Mouse (Mus musculus) olfactory bulb, adult 2 months (tissue): ENCODE results near the gene Atp23. TPM values are rescaled to one million over a fixed set of nuclear protein-coding genes. Genes with fewer than 3 reads are reported as not detected.
A peak's percentile ranks its signal among the peaks of the same experiment; 100 is the strongest.

ENCODE experiments used
- H3K27ac ChIP-seq: fragments of 200-500 bp; 2 replicates; pipeline ENCODE4 v1.5.1; 2012; ENCODE audit warnings: low read depth, low read length; ENCODE audit not compliant: insufficient read depth
- H3K4me1 ChIP-seq: fragments of 200-500 bp; 2 replicates; pipeline ENCODE4 v1.6.1; 2012; ENCODE audit warnings: low read length; ENCODE audit not compliant: control insufficient read depth, insufficient read depth
- H3K4me3 ChIP-seq: fragments of 200-500 bp; 2 replicates; pipeline ENCODE4 v1.5.1; 2012; ENCODE audit warnings: mild to moderate bottlenecking, low read depth, low read length, moderate library complexity; ENCODE audit not compliant: insufficient read depth
- CTCF ChIP-seq: fragments of 200-500 bp; IDR thresholded peaks from 2 replicates; pipeline ENCODE4 v1.5.1; 2012; ENCODE audit warnings: low read depth, mild to moderate bottlenecking, low read length, moderate library complexity; ENCODE audit not compliant: insufficient read depth
- POLR2A ChIP-seq: fragments of 200-500 bp; IDR thresholded peaks from 2 replicates; pipeline ENCODE4 v1.6.1; 2012; ENCODE audit warnings: mild to moderate bottlenecking, low read depth, low read length, moderate library complexity; ENCODE audit not compliant: insufficient read depth
- WGBS: fragments of 180-500 bp; shearing (Covaris S2); methylation state at CpG from one replicate; pipeline ENCODE4 v1.1.7; 2018; 5-methylcytosine and 5-hydroxymethylcytosine counted together
- polyA plus RNA-seq: library from polyadenylated mRNA; stranded (reverse); fragments of >200 nt; gene quantifications from 2 replicates; pipeline ENCODE4 v1.2.4, GENCODE M21; 2012; ENCODE audit warnings: low replicate concordance; ENCODE audit not compliant: missing spikeins, insufficient read depth, insufficient read length

Gene Atp23
- polyA plus RNA-seq, 1 experiment: not detected

DNA sequence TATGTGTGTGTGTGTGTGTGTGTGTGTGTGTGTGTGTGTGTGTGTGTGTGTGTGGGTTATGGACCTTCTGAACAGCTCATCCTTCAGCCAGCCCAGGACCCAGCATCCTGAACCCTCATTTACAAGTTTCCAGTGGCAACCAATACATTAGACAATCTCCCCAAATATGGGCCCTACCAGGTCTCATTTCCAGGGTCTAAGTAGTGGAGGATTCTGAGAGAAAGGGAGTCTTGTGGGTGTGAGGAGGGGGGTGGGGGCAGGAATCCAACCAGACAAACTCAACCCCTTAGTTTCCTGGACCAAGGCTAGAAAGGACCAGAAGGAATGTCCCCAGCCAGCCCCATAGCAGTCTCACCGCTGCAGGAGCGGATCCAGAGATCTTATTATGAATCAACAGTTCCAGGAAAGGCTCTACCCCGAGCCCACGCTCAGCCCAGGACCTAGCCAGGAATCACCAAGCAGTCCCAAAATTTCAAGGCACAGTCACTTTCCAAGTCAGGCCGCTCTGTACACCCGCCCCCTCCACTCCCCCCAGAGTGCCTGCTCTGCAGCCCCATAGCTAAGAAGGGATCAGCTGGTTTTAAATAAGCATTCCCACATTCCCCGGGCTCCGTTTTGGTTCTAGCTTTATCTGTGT lies 30.1 kb upstream of the Atp23 start:
- peaks cover 81% of the 10 kb centered on the region for H3K4me1 ChIP-seq
- 14% methylated on average over 8 of the region's 8 CpGs for WGBS
- peak overlapping the region; percentile 93 for H3K27ac ChIP-seq

DNA sequence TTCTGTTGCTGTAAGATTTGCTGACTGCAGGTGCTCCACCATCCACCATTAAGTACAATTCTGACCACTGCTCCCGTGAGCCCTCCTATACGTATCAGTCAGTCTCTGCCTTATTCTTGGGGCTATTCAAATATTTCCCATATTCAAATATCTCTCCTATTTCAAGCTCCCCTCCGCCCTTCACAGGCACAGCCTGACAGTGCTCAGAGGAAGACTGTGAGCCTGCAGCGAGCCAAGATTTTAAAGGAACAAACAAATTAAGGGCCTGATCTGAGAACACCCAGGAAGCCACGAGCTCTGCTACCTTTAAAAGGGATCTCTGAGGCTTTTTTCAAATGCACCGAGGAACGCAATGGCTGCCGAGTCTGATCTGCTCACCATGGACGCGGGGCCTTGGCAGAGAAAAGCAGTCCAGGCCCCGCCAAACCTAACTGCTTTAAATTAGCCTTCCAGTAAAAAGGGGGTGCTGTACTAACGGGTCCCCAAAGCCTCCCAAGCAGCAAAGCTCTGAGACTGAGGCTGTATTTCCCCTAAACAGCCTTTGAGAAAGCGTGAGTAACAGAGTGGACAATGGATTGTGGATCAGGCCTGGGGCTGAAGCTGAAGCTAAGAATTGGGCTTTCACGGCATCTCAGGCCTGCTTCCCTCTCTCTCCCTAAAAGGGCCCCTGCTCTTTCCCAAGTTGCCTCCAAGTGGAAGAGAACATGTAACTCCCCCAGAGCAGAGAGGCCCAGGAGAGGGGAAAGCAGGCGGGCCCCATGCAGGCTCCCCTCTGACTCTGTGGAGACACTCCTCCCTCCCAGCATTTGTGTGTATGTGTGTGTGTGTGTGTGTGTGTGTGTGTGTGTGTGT lies 29.3 kb upstream of the Atp23 start:
- 22% methylated on average over 15 of the region's 15 CpGs for WGBS
- Histone ChIP-seq H3K4me1 (peaks cover 80% of the 10 kb centered on the region), H3K4me3 (no peak overlapping the region), H3K27ac (peak overlapping the region; percentile 93)
- TF ChIP-seq POLR2A (no peak), CTCF (no peak)

More for the DNA sequence above, 30.1 kb upstream of the Atp23 start:
- no peak overlapping the region for H3K4me3 ChIP-seq
- TF ChIP-seq POLR2A (no peak), CTCF (no peak)

DNA sequence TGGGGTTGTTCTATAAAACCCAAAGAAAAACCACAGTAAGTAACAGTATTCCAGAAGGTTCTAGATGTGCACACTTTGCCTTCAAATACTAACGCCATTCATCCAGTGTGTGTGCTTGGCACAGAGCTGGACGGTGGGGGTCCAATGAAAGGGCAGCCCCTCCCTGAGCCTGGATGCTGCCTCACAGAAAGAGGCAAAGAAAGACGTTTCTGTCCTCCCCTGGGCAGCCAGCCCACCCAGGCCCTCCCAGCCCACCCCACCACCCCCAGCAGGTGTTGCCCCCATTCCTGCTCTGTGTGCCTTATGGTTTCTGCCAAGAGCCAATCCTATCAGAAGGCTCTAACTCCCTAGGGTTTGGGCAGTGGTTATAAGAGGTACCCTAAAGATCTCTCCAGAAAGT lies 28.4 kb upstream of the Atp23 start:
- H3K4me1 ChIP-seq: peaks cover 73% of the 10 kb centered on the region
- H3K4me3 ChIP-seq: no peak overlapping the region
- H3K27ac ChIP-seq: peak overlapping the region; percentile 99
- TF ChIP-seq CTCF: no peak
- no peak for TF ChIP-seq POLR2A
- WGBS: 26% methylated on average over 3 of the region's 3 CpGs

DNA sequence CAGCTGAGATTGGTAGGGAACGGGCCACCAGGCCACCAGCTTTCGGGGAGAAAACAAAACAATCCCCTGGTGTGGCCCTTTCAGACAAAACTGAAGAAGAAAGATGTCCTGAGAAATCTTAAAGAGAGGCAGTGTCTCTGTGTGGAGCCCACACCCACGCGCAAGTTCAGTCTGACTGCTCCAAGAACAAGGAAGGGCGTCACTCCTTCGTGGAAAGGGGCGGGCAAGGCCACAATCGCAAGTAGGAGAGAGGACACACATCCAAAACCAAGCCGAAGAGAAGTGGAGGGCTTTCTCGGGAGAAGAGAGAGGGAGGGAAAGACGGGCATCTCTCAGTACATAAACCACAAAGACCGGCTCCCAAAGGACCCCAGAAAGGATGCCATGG lies 27.7 kb upstream of the Atp23 start:
- no peak for TF ChIP-seq CTCF
- no peak; the same call in 1 of the 2 replicates for TF ChIP-seq POLR2A
- H3K27ac ChIP-seq: peak overlapping the region; percentile 99
- WGBS: 7% methylated on average over 12 of the region's 12 CpGs
- peaks cover 68% of the 10 kb centered on the region for H3K4me1 ChIP-seq
- peak overlapping the region; percentile 65 for H3K4me3 ChIP-seq

DNA sequence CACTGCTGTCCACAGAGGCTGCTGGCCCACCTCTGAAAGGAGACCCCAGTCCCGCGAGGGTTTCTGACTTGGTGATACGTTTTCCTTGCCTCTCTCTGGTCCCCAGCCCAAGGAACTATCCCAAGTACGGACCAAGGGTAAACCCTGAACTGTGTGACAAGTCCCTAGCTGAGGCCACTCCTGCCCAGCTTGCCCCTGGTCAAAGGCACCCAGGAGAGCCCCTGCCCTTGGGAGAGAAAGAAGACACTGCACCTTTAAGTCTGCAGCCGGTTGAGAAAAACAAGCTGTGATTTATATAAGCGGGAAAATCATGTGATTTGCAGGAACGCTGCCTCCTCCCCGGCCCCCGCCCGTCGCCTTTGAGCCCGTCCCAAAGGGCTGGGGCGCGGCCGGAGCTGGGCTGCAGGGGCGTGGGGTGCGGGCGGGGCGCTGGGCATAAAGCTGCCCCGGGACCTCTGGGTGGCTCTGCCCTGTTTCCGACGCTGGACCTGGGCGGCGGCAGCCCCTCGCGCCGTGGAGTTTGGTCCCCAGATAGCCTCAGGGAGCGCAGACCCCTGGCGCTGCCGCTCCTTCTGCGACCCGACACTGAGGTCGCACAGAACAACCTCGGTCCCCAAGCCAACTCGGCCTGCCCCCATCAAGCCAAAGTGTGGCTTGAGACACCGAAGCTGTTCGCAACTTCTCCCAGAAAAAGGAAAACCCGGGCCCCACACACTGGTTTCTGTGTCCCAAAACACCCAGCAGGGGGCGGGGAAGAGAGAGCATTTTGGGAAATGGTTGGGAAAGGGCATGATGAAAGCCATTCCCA lies 27.1 kb upstream of the Atp23 start:
- H3K4me1 ChIP-seq: peaks cover 62% of the 10 kb centered on the region
- peak overlapping the region; percentile 99 for H3K27ac ChIP-seq
- TF ChIP-seq POLR2A (peak; percentile 46; the same call in 1 of the 2 replicates), CTCF (peak; percentile 72)
- peak overlapping the region; percentile 65 for H3K4me3 ChIP-seq
- WGBS: under 1% methylated on average over 39 of the region's 39 CpGs

DNA sequence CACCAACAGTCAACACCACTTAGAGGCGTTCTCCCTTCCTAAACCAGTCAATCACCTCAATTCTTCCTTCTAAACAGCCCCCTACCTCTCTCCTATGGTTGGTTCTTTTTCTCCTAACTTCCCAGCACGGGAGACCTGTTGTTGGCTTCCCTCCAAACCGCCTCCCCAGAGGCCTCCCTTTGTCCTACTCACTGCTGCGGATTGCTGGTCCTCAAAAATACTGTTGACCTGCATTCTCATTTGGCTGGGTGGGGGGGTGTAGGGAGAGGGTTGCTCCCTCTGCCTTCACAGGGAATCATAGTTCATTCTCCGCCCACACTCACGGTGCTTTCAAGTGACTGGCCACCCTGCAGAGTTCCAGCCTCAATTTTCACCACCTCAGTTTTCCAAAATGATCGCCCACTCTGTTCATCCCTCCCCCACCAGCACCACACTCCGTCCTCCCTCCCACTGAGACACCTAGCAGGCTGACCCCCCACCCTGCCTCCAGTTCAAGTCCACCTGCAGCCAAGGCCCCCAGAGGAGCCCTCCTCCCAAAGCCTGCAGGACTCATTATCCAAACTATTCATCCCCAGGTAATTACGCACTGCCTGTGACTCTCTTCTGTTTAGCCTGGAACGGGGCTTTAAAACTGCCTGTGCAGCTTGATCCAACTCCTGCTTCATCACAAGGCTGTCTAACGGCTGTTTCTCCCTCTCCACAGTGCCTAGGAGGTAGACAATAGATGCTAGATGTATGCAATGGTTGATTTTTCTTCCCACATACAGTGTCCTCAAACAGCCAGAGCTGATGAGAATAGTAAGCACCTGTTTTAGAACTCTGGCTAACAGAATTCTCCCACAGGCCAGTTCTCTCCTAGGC lies 26.2 kb upstream of the Atp23 start:
- 15% methylated on average over 11 of the region's 11 CpGs for WGBS
- H3K4me3 ChIP-seq: peak overlapping the region; percentile 65
- peak overlapping the region; percentile 96 for H3K27ac ChIP-seq
- peaks cover 59% of the 10 kb centered on the region for H3K4me1 ChIP-seq
- TF ChIP-seq POLR2A (no peak), CTCF (no peak)

DNA sequence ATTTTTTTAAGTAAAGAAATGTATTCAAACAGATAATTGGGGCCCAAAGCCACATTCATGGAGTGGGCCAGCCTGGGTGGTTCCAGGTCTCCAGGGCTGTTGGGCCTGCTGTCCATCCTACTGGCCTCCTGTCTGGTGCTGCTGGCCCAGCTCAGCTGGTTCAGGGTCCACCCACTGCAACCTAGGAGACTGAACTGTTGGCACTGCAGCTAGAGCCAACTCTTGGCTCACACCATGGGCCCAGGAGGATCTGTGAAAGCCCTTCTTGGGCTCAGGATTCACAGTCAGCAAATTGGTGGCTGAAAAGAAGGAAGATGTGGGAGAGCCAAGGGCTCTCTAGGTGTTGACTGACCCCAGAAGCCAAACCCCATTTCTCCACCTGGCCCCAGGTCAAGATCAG lies 24.2 kb upstream of the Atp23 start:
- Histone ChIP-seq H3K4me3 (no peak overlapping the region), H3K27ac (no peak overlapping the region; the same call in 1 of the 2 replicates), H3K4me1 (peaks cover 42% of the 10 kb centered on the region)
- TF ChIP-seq POLR2A (no peak), CTCF (no peak)

DNA sequence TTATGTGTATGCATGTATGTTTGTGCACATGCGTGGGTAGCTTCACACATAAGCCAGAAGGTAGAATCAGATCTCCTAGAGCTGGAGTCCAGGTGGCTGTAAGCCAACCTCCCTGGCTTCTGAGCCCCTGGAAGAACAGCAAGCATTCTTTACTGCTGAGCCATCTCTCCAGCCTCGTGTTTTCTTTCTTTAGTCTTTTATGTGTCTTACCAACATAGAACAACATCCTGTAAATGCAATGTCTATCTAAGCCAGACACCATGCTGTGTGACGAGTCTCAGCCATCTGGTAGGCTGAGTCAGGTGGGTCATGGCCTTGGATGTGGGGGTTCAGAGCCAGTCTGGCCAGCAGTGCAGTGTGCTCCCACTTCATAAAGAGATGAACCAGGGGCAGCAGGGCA lies 22.9 kb upstream of the Atp23 start:
- WGBS: 55% methylated on average over 3 of the region's 3 CpGs
- no peak overlapping the region for H3K27ac ChIP-seq

More for the DNA sequence above, 22.9 kb upstream of the Atp23 start:
- peaks cover 31% of the 10 kb centered on the region for H3K4me1 ChIP-seq
- TF ChIP-seq CTCF: no peak
- H3K4me3 ChIP-seq: no peak overlapping the region
